Mouse (Mus musculus): ENCODE data around the gene Luc7l3.
"Not testable (repeated sequence)": the region's sequence is repeated elsewhere in the genome, so short reads cannot be mapped to it uniquely, and the experiment has no call there.

Gene Luc7l3

DNA sequence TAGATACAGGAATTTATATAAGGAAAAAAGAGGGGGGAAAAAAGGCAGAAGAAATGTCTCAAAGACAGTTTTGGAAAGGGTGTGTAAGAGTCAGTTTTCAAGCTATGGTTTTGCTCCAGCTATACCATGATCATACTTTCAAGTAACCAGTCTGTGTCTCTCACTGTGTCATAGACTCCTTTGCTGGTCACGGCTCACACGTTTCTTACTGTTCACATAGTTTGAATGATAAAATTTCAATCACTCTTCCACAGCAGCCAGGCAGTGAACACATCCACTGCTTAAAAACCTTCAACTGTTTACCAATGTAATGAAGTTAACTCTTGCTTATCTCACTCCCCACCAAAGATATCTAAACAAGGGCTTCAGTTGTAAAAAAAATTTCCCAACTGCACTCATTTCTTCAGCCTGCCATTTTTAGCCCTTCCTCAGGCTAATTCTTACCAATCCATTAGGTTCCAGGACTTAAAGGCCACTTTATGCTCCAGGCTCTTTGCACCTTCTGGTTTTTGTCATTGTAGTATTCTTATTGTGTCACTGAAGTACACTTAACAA lies 7.6 kb downstream of the Luc7l3 start:
- no peak for DNase-seq (ENCODE audit: extremely low read depth, low read depth, low spot score)

DNA sequence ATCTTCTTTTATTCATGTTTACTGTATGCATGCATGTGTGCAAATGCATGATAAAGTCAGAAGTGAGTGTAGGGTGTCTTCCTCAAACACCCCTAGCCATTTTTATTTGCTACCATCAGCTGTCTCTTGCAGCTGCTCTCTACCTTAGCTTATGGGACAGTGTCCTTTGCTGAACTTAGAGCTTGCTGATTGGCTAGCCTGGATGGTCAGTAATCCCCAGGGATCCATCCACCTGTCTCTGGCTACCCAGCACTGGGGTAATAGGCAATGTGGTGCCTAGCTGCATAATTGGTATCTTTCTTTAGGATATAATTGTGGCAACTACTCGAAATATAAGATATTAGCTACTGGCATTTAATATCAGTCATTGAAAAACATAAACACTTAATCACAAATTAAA lies 9.1 kb downstream of the Luc7l3 start:
- DNase-seq (ENCODE audit: extremely low read depth, low read depth, low spot score), result no peak

GRCm38 (mm10) chr11:94294996-94295845 lies 26.6 kb downstream of the Luc7l3 start:
- no peak for DNase-seq (ENCODE audit: extremely low read depth, low read depth, low spot score)

- DNase-seq (ENCODE audit: extremely low read depth, low read depth, low spot score), result no peak
Observed at GRCm38 (mm10) chr11:94290062-94290740, 31.6 kb downstream of the Luc7l3 start.

- no peak for DNase-seq (ENCODE audit: extremely low read depth, low read depth, low spot score)
Observed at GRCm38 (mm10) chr11:94287105-94287504, 34.7 kb downstream of the Luc7l3 start.

GRCm38 (mm10) chr11:94285886-94286574 lies 35.8 kb downstream of the Luc7l3 start:
- no peak for DNase-seq (ENCODE audit: extremely low read depth, low read depth, low spot score)

DNA sequence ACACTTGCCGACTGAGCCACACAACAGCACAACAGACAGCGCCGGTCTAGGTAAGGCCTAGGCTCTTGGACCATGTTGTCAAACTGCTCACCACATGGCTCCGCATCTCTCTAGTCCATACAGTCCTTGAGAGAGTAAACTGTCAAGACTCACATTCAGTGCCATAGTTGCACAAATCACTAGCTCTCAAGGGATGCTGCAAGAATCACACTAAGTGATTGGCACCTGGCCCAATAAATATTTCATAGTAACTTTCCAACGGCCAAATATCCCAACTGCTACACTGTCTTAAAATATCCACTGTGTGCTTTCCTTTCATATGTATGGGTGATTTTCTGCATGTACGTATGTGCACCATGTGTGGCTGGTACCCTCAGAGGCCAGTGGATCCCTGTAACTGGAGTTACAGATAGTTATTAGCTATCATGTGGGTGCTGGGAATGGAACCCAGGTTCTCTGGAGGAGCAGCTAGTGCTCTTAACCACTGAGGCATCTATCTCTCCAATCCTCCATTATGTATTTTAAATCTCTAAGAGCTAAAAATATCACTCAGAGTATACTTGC lies 38.2 kb downstream of the Luc7l3 start:
- DNase-seq (ENCODE audit: extremely low read depth, low read depth, low spot score), result no peak

GRCm38 (mm10) chr11:94282291-94282690 lies 39.5 kb downstream of the Luc7l3 start:
- DNase-seq (ENCODE audit: extremely low read depth, low read depth, low spot score), result no peak

GRCm38 (mm10) chr11:94281199-94282181 lies 40.3 kb downstream of the Luc7l3 start, which contains the start of gene Gm21885:
TSS of gene Gm21885 (plus strand) at chr11:94281873.
- no peak for DNase-seq (ENCODE audit: extremely low read depth, low read depth, low spot score)

DNA sequence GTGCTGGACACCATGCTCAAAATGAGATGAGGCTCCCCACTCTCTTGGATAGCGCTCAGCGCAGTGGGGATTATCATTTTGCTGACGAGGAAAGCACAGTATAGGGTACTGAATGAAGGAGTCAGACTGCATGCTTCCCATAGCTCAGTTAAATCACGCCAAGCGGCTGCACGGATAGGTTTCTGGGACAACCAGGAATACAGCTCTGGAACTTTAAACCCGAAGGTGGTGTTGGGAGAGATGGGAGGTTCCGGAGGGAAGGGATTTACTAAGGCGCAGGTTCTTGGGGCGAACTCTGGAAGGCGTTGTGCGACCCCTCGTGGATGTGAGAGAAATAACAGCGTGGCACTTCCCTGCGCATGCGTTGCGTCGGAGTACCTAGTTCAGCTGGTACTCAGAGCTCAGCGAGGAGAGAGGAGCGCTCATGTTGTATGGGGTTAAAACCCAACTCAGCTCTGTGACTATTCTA lies 44.9 kb downstream of the Luc7l3 start:
- DNase-seq (ENCODE audit: extremely low read depth, low read depth, low spot score), result no peak

GRCm38 (mm10) chr11:94275686-94276085 lies 46.1 kb downstream of the Luc7l3 start:
- DNase-seq (ENCODE audit: extremely low read depth, low read depth, low spot score), result no peak

DNA sequence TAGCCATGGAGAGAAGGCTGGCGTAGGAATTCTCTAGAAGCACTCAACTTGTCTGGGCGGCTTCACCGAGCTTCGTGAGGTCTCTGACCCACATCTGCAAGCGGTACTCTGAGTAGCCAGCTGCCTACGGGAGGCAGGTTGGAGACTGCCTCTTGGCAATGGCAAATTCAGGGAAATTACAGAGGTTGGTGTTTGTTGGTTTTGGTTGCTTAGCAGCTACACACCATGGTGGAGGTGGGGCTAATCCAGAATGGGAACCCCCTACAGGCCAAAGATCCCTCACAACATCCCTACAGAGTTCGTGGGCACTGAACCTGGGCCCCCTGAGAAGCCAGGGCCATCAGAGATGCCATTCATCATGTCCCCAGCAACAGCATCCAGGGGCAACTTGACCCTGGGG lies 46.6 kb downstream of the Luc7l3 start:
- no peak for DNase-seq (ENCODE audit: extremely low read depth, low read depth, low spot score)

GRCm38 (mm10) chr11:94274206-94274867 lies 47.5 kb downstream of the Luc7l3 start:
- no peak for DNase-seq (ENCODE audit: extremely low read depth, low read depth, low spot score)

GRCm38 (mm10) chr11:94272960-94273927 lies 48.5 kb downstream of the Luc7l3 start:
- no peak for DNase-seq (ENCODE audit: extremely low read depth, low read depth, low spot score)

GRCm38 (mm10) chr11:94271015-94271414 lies 50.8 kb downstream of the Luc7l3 start:
- no peak for DNase-seq (ENCODE audit: extremely low read depth, low read depth, low spot score)

DNA sequence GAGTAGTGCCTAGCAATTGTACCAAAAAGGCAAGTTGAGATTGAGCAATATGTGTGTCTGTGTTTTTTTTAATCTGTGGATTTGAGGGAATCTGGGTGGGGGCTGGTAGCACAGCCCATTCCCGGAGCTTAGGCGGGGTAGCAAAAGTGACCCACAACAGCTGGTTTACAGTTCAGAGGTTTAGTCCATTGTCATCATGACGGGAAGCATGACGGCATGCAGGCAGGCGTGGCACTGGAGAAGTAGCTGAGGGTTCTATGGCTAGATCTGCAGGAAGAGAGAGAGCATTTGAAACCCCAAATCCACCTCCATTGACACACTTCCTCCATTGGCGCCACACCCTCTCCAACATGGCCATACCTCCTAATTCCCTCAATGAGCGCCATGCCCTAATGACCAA lies 51.9 kb downstream of the Luc7l3 start:
- DNase-seq (ENCODE audit: extremely low read depth, low read depth, low spot score), result no peak

- no peak for DNase-seq (ENCODE audit: extremely low read depth, low read depth, low spot score)
Observed at GRCm38 (mm10) chr11:94268761-94269160, 53.0 kb downstream of the Luc7l3 start.

- not testable (repeated sequence) for DNase-seq (ENCODE audit: extremely low read depth, low read depth, low spot score)
Observed at GRCm38 (mm10) chr11:94266155-94266554, 55.6 kb downstream of the Luc7l3 start.

Data from fat pad, adult 2 months (tissue).